Mouse (Mus musculus): Measurements from ENCODE around the gene Zfand3.

DNA sequence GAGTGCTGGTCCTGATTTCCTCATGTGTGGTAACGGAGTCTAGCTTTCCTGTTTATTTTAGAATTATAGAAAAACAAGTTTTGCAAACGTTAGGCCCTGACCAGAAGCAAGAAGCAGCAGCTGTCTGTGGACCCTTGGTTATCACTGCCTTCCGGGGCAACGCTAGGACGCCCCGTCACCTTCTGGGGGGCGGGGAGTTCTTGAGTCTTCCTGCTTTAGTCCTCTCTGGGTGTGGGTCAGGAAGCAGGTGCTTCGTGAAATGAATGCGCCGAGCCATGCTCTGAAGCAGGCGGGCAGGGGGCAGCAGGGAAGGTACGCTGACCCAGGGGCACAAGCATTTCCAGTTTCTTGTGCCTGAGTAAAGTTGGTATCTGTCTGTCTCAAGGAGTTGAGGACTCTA is 129.1 kb downstream of the Zfand3 start:
- TF ChIP-seq CTCF (IDR thresholded peaks at IDR 0.05; ENCODE audit: low read depth, low read length): no peak
- TF ChIP-seq POLR2A (IDR thresholded peaks at IDR 0.05; ENCODE audit: insufficient read depth, low read length): no peak

Data from ES-Bruce4 (cell line).